ENCODE assay signal across 22 mouse cellular contexts in genomic region chr1:150251422-150251821, GRCm38 (mm10).
DNase-seq lines count a peak whose midpoint lies in the region; ATAC-seq and TF ChIP-seq lines count a peak whose summit lies in the region.
"Had no signal": no experiment of that assay in that cellular context is flagged by ENCODE, and none has a peak within 500 bp of the region (broad histone marks: within the 10 kb centered on the region; RNA-seq: fewer than 3 reads in every experiment).

No protein-coding gene starts in this region.

- ATAC-seq in heart, postnatal 0 days (ENCODE audit: insufficient read depth, low read depth): no peak
- ATAC-seq: activated CD4-positive, CD25-positive, alpha-beta regulatory T cell, adult 4 months; forebrain, embryonic 15.5 days; hindbrain, postnatal 0 days had no signal

- no peaks in the 10 kb centered on the region for H3K9me3 ChIP-seq in heart, postnatal 0 days (replicated peaks; ENCODE audit: control insufficient read depth, low read length)
- no peaks in the 10 kb centered on the region for H3K9me3 ChIP-seq in CH12.LX (replicated peaks; ENCODE audit: low read length)
- H3K9me3 ChIP-seq: embryonic facial prominence, embryonic 10.5 days; forebrain, embryonic 15.5 days; heart, embryonic 13.5 days; hindbrain, embryonic 13.5 days had no signal

- no peak for TF ChIP-seq POLR2A in CH12.LX (IDR thresholded peaks at IDR 0.05; ENCODE audit: low read depth, low read length)

- dilution Hi-C loops in CH12.LX (cut with MboI; ENCODE audit: extremely low pct_ligation_motif_present, extremely low pct_unique_long_range_greater_than_20kb, low sequenced_read_pairs): no loop called here

- H3K27me3 ChIP-seq in heart, postnatal 0 days (ENCODE audit: control insufficient read depth, insufficient read depth, low read length): no peaks in the 10 kb centered on the region
- H3K27me3 ChIP-seq in CH12.LX (replicated peaks): no peaks in the 10 kb centered on the region
- H3K27me3 ChIP-seq: forebrain, embryonic 15.5 days; heart, embryonic 13.5 days; hindbrain, embryonic 13.5 days had no signal

- peak; percentile 11 for DNase-seq in heart, postnatal 0 days (ENCODE audit: low spot score)
- DNase-seq in heart, adult 18-20 months: no peak
- no peak for DNase-seq in CH12.LX (ENCODE audit: extremely low read depth)
- DNase-seq in adipocyte (ENCODE audit: low spot score): peak; percentile 16
- no peak for DNase-seq in kidney, adult 9 months
- DNase-seq in thymus, adult 18-20 months: no peak
- DNase-seq in gastrocnemius, postnatal 25 days: no peak
- DNase-seq: adrenal gland, adult 2 months; adrenal gland, postnatal 25 days; cerebellum, adult 2 months; cerebellum, postnatal 10 days; gastrocnemius, postnatal 14 days; heart, postnatal 10 days; heart, postnatal 4 days; kidney, adult 18-20 months had no signal

- H3K9ac ChIP-seq in heart, postnatal 0 days (replicated peaks; ENCODE audit: low read depth, low read length): no peak overlapping the region
- H3K9ac ChIP-seq in CH12.LX (ENCODE audit: insufficient read depth, low read depth): no peak overlapping the region; the same call in 1 of the 2 replicates
- H3K9ac ChIP-seq: forebrain, embryonic 15.5 days; heart, embryonic 13.5 days; hindbrain, embryonic 13.5 days had no signal

- no peak for TF ChIP-seq CTCF in heart, postnatal 0 days (IDR thresholded peaks at IDR 0.05; ENCODE audit: low read depth)
- no peak for TF ChIP-seq CTCF in CH12.LX (conservative IDR thresholded peaks at IDR 0.05 in 1 of 2, IDR thresholded peaks at IDR 0.05 in 1 of 2; ENCODE audit: low read depth in 2 of 2, low read length in 2 of 2)

- H3K27ac ChIP-seq in heart, postnatal 0 days (ENCODE audit: low read depth): no peak overlapping the region
- H3K27ac ChIP-seq in CH12.LX (ENCODE audit: insufficient read depth, low read depth): peak overlapping the region; percentile 81
- H3K27ac ChIP-seq: embryonic facial prominence, embryonic 10.5 days; forebrain, embryonic 15.5 days; heart, embryonic 13.5 days; hindbrain, embryonic 13.5 days; hindbrain, postnatal 0 days had no signal

- H3K4me3 ChIP-seq in heart, postnatal 0 days (ENCODE audit: low read depth, low read length): no peak overlapping the region
- no peak overlapping the region for H3K4me3 ChIP-seq in CH12.LX (replicated peaks in 1 of 3; ENCODE audit: low read depth in 2 of 3, low read length in 2 of 3, poor library complexity in 1 of 3)
- H3K4me3 ChIP-seq: embryonic facial prominence, embryonic 10.5 days; erythroblast, embryonic 14.5 days; forebrain, embryonic 15.5 days; heart, embryonic 13.5 days; hindbrain, embryonic 13.5 days had no signal

- WGBS in heart, postnatal 0 days: 43% methylated on average over 1 of the region's 1 CpGs

- H3K4me2 ChIP-seq in heart, postnatal 0 days (ENCODE audit: low read depth, low read length): no peak overlapping the region
- peak overlapping the region; percentile 65; the same call in 1 of the 2 replicates for H3K4me2 ChIP-seq in CH12.LX (ENCODE audit: insufficient read depth, low read depth, poor library complexity, severe bottlenecking)
- H3K4me2 ChIP-seq: forebrain, embryonic 15.5 days; heart, embryonic 13.5 days; hindbrain, embryonic 13.5 days had no signal

- no peak for TF ChIP-seq RAD21 in CH12.LX (IDR thresholded peaks at IDR 0.05; ENCODE audit: low read depth, low read length)

- in situ Hi-C loops in CH12.LX (cut with MboI; ENCODE audit: low pct_ligation_motif_present, low pct_unique_long_range_greater_than_20kb, low sequenced_read_pairs): loop anchor here (10.0 to 25.0 kb wide), 2 partner anchors 139 to 417 kb away; partner anchors contain the start of gene Ptgs2

- H3K4me1 ChIP-seq in heart, postnatal 0 days (ENCODE audit: control insufficient read depth, insufficient read depth): no peaks in the 10 kb centered on the region
- peaks cover 30 to 48% of the 10 kb centered on the region in 2 experiments for H3K4me1 ChIP-seq in CH12.LX (ENCODE audit: control insufficient read depth in 1 of 2, insufficient read depth in 2 of 2)
- H3K4me1 ChIP-seq: embryonic facial prominence, embryonic 10.5 days; forebrain, embryonic 15.5 days; heart, embryonic 13.5 days; hindbrain, embryonic 13.5 days had no signal

- no peaks in the 10 kb centered on the region for H3K36me3 ChIP-seq in heart, postnatal 0 days (replicated peaks; ENCODE audit: control insufficient read depth, insufficient read depth, low read length)
- no peaks in the 10 kb centered on the region for H3K36me3 ChIP-seq in CH12.LX (replicated peaks in 1 of 2; ENCODE audit: control insufficient read depth in 1 of 2, insufficient read depth in 1 of 2, low read length in 1 of 2)
- H3K36me3 ChIP-seq: embryonic facial prominence, embryonic 10.5 days; forebrain, embryonic 15.5 days; heart, embryonic 13.5 days; hindbrain, embryonic 13.5 days had no signal

- TF ChIP-seq EP300 in heart, postnatal 0 days (IDR thresholded peaks at IDR 0.05; ENCODE audit: low read depth): no peak
- no peak for TF ChIP-seq EP300 in CH12.LX (IDR thresholded peaks at IDR 0.05; ENCODE audit: low read length)

- H3K79me2 ChIP-seq in CH12.LX (replicated peaks; ENCODE audit: control insufficient read depth, extremely low read depth, insufficient read depth, poor library complexity, severe bottlenecking): no peaks in the 10 kb centered on the region

TF ChIP-seq in CH12.LX, 34 proteins besides CTCF, POLR2A, EP300 and RAD21:
- no peak for TF ChIP-seq MAFK (IDR thresholded peaks at IDR 0.05; ENCODE audit: insufficient replicate concordance, low read length)
- no peak for TF ChIP-seq IRF4 (IDR thresholded peaks at IDR 0.05; ENCODE audit: low read depth, low read length)
- TF ChIP-seq NRF1 (IDR thresholded peaks at IDR 0.05; ENCODE audit: low read depth, low read length): no peak

Comparison
In these comparisons a context has a peak if more than half of its experiments do, and no peak if none do; other contexts are left out.
1. DNase-seq: peak in heart, postnatal 0 days (single experiment) and adipocyte (single experiment); none in heart, adult 18-20 months (0 of 2), CH12.LX (single experiment), kidney, adult 9 months (single experiment), thymus, adult 18-20 months (0 of 2) and gastrocnemius, postnatal 25 days (single experiment).